Mouse (Mus musculus) liver, adult 2 months (tissue): ENCODE results near the gene Vasp.

ENCODE experiments used
- CTCF ChIP-seq: fragments of 200-500 bp; IDR thresholded peaks from 2 replicates; pipeline ENCODE4 v1.5.1; 2011; ENCODE audit warnings: low read depth, low read length, control low read depth
- POLR2A ChIP-seq: fragments of 200-500 bp; IDR thresholded peaks from 2 replicates; pipeline ENCODE4 v1.6.1; 2011; ENCODE audit warnings: low read length, control low read depth; ENCODE audit not compliant: insufficient read depth; ENCODE audit errors: extremely low read depth

DNA sequence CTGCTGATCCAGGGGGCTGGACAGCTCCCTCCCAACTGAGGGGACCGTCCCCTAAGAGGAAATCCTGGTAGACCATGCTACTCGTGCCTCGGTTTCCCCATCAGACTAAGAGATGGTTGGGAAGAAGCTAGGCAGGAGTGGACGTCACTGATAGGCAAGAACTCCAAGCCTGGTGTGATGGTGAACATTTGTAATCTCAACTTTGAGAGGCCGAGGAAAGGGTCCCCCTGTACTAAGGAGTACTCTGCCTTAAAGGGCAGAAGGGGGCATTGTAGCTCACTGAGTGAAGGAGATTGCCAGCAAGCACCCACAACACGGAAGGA, 33.8 kb upstream of the Vasp start:
- TF ChIP-seq CTCF (no peak), POLR2A (no peak)
